Mouse (Mus musculus) embryo, embryonic 11.5 days (tissue): ENCODE measurements around the gene Metap2.
"Not testable (repeated sequence)": the region's sequence is repeated elsewhere in the genome, so short reads cannot be mapped to it uniquely, and the experiment has no call there.

Experiments used
- DNase-seq: peaks from one replicate; pipeline ENCODE4 v3.0.0-alpha.2; 2012; ENCODE audit warnings: low read depth, low spot score

The Metap2 gene

DNA sequence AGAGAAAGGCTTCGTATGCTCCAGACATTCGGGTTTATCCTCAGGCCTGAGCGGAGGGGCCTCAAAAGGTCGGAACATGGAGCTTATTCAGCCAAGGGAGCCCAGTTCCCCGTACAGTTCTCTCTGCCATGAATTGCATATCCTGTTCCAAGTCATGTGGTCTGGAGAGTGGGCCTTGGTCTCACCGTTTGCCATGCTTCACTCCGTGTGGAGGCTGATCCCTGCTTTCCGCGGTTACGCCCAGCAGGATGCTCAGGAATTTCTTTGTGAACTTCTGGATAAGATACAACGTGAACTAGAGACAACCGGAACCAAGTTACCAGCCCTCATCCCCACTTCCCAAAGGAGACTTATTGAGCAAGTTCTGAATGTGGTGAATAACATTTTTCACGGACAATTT lies 50.2 kb downstream of the Metap2 start:
- no peak for DNase-seq

- DNase-seq, result not testable (repeated sequence)
Observed at GRCm38 (mm10) chr10:93835115-93835514, 61.8 kb downstream of the Metap2 start.

DNA sequence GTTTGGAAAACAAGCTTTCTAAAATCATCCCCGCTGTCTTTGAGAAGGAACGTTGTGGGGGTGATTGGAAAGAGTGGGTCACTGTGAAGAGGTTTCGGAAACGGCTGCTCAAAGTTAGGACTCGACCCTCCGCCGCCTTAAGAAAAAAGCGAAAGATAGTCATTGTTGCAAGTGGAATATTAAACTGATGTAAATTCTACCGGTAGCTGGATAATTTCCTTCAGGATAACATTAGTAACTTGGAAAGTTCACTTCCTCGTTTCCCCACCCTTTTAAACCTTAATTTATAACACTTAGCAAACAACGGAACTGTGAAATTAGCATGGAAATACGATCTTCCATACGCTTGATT lies 62.5 kb downstream of the Metap2 start:
- DNase-seq, result no peak

- DNase-seq, result peak; percentile 71
Observed at GRCm38 (mm10) chr10:93833699-93834393, 63.0 kb downstream of the Metap2 start.

- DNase-seq, result no peak
Observed at GRCm38 (mm10) chr10:93833370-93833698, 63.6 kb downstream of the Metap2 start.

GRCm38 (mm10) chr10:93832811-93833210 lies 64.1 kb downstream of the Metap2 start:
- no peak for DNase-seq

GRCm38 (mm10) chr10:93831730-93832574 lies 64.9 kb downstream of the Metap2 start:
- DNase-seq, result no peak

- DNase-seq, result no peak
Observed at GRCm38 (mm10) chr10:93830931-93831729, 65.8 kb downstream of the Metap2 start, which contains the start of gene Usp44. TSS of gene Usp44 (plus strand) at chr10:93831555.

GRCm38 (mm10) chr10:93829898-93830831 lies 66.7 kb downstream of the Metap2 start:
- DNase-seq, result no peak

DNA sequence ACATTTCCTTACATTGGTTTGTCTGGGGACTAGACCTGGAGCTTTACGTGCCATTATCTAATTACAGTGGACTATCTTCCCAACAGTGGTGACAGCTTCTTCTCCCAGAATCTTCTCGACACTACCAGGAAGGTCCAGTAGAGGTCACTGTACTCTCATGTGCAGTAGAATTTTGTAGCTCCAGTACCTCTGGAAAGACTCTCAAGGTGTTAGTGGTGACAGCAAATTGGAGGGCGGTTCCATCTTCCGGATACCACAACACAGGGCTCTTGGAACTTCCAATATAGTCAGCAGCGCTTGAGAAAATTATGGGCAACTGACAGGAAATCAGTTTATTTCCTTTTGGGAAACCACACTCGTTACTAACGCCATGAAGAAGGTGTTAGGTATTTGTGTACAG lies 78.2 kb downstream of the Metap2 start:
- peak; percentile 54 for DNase-seq

DNA sequence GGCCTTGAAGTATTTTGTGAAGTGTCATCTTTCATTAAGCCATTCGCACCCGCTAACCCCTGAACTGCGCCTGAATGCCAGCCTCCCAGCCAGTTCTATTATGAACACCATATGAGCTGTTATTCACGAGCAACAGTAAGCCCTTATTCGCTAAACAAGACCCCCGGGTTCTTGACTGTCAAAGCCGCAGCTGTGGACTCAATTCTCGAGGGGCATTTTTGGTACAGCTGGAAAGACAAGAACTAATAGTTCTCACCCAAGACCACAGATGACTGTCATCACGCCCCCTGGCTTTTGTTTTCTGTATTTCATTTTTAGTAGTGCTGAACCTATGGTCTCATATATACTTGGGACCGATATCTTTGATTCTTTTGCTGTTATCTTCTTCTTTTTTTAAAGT lies 83.1 kb downstream of the Metap2 start:
- DNase-seq, result no peak

- DNase-seq, result peak; percentile 62
Observed at GRCm38 (mm10) chr10:93812774-93813415, 84.0 kb downstream of the Metap2 start.

DNA sequence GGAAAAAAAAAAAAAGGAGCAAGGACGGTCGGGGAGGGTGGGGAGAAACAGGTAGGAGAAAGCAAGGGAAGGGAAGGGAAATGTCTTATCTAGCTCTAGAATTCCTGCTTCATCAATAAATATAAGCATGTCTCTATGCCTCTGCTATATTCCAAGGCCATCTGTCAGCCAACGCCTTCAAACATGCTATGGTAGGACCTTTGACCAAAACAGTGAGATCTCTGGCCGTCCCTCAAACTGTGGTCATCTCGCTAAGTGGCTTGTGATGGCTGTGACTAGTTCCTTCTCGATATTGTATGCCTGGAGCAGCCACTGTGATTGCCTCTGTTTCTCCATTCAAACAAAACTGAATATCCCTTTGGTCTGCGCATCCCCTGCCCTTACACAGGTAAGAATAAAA lies 84.8 kb downstream of the Metap2 start:
- DNase-seq, result no peak

DNA sequence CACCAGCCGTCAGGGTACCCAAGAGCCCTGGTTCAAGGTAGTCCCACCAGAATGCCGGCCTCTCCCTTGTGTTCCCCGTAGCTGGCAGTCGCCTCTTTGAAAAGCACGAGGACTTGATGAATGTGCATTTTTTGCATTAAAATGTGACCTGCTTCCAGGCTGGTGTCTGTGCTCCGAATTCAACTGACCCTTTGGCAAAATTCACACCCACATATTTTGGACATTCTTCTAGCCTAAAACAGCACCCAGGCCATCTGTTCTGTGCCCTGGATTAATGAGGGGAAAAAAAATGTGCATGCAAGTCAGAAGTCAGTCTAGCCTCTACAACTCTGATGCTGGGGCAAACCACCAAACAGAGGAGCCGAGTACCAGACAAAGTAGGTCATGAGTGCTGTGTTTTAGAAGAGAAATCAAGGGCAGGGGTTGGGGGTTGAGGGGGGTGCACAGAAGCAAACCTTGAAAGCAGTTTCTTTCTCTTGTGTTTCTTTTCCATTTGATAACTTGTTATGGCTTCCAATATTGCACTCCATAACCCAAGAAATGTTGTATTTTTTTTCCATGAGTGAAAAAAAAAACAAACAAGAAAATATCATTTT lies 86.2 kb downstream of the Metap2 start:
- no peak for DNase-seq

GRCm38 (mm10) chr10:93809438-93809837 lies 87.5 kb downstream of the Metap2 start:
- not testable (repeated sequence) for DNase-seq
